Mouse (Mus musculus) E14TG2a.4 (cell line): Measurements from ENCODE around the gene Itpr1.

ENCODE experiments used
- H3K27me3 ChIP-seq: 2 replicates; pipeline ENCODE4 v1.6.1; 2014; ENCODE audit warnings: low read length, control low read depth; ENCODE audit not compliant: insufficient read depth
- H3K36me3 ChIP-seq: 2 replicates; pipeline ENCODE4 v1.6.1; 2014; ENCODE audit warnings: low read length, control low read depth; ENCODE audit not compliant: insufficient read depth
- H3K4me1 ChIP-seq: replicated peaks from 2 replicates; pipeline ENCODE4 v1.6.1; 2014; ENCODE audit warnings: low read depth, low read length, control low read depth
- H3K4me3 ChIP-seq: replicated peaks from 2 replicates; pipeline ENCODE4 v1.5.1; 2014; ENCODE audit warnings: mild to moderate bottlenecking, low read length
- H3K9me3 ChIP-seq: 2 replicates; pipeline ENCODE4 v1.6.1; 2014; ENCODE audit warnings: low read length, control low read depth
- CTCF ChIP-seq: conservative IDR thresholded peaks from 2 replicates; pipeline ENCODE4 v1.5.1; 2014; ENCODE audit warnings: low read length
- NANOG ChIP-seq: IDR thresholded peaks from 2 replicates; pipeline ENCODE4 v1.6.1; 2014; ENCODE audit warnings: borderline replicate concordance, low read length, mixed read lengths
- POU5F1 ChIP-seq: IDR thresholded peaks from 2 replicates; pipeline ENCODE4 v1.6.1; 2014; ENCODE audit warnings: low read length, borderline replicate concordance

Gene Itpr1

GRCm38 (mm10) chr6:108321653-108322052 is 108.8 kb downstream of the Itpr1 start:
- Histone ChIP-seq H3K4me1 (peaks cover 11% of the 10 kb centered on the region), H3K9me3 (no peaks in the 10 kb centered on the region), H3K4me3 (no peak overlapping the region), H3K27me3 (no peaks in the 10 kb centered on the region), H3K36me3 (no peaks in the 10 kb centered on the region)
- TF ChIP-seq CTCF (no peak), POU5F1 (no peak), NANOG (no peak)

GRCm38 (mm10) chr6:108324464-108325025 is 111.6 kb downstream of the Itpr1 start:
- Histone ChIP-seq H3K4me1 (peaks cover 16% of the 10 kb centered on the region), H3K27me3 (no peaks in the 10 kb centered on the region), H3K36me3 (0 out of 2 replicates have a peak, but pooled peaks cover 3% of the 10 kb centered on the region), H3K9me3 (no peaks in the 10 kb centered on the region), H3K4me3 (no peak overlapping the region)
- TF ChIP-seq NANOG: no peak
- no peak for TF ChIP-seq POU5F1
- no peak for TF ChIP-seq CTCF

- Histone ChIP-seq H3K4me1 (peaks cover 20% of the 10 kb centered on the region), H3K27me3 (no peaks in the 10 kb centered on the region), H3K9me3 (no peaks in the 10 kb centered on the region), H3K4me3 (no peak overlapping the region), H3K36me3 (0 out of 2 replicates have a peak, but pooled peaks cover 3% of the 10 kb centered on the region)
- no peak for TF ChIP-seq CTCF
- TF ChIP-seq POU5F1: no peak
- no peak for TF ChIP-seq NANOG
These were observed 112.5 kb downstream of the Itpr1 start for GRCm38 (mm10) chr6:108325400-108325799.

GRCm38 (mm10) chr6:108325948-108326411 is 113.1 kb downstream of the Itpr1 start:
- Histone ChIP-seq H3K27me3 (no peaks in the 10 kb centered on the region), H3K9me3 (no peaks in the 10 kb centered on the region), H3K4me1 (peaks cover 26% of the 10 kb centered on the region), H3K36me3 (0 out of 2 replicates have a peak, but pooled peaks cover 3% of the 10 kb centered on the region), H3K4me3 (no peak overlapping the region)
- TF ChIP-seq NANOG (no peak), POU5F1 (no peak), CTCF (no peak)

- H3K36me3 ChIP-seq: 0 out of 2 replicates have a peak, but pooled peaks cover 3% of the 10 kb centered on the region
- TF ChIP-seq NANOG (no peak), CTCF (no peak), POU5F1 (no peak)
- H3K4me1 ChIP-seq: peaks cover 32% of the 10 kb centered on the region
- no peaks in the 10 kb centered on the region for H3K9me3 ChIP-seq
- no peaks in the 10 kb centered on the region for H3K27me3 ChIP-seq
- peak overlapping the region; percentile 27 for H3K4me3 ChIP-seq
These were observed 113.9 kb downstream of the Itpr1 start for GRCm38 (mm10) chr6:108326751-108327161.

- Histone ChIP-seq H3K4me1 (peaks cover 37% of the 10 kb centered on the region), H3K9me3 (no peaks in the 10 kb centered on the region), H3K27me3 (no peaks in the 10 kb centered on the region), H3K4me3 (no peak overlapping the region), H3K36me3 (0 out of 2 replicates have a peak, but pooled peaks cover 3% of the 10 kb centered on the region)
- TF ChIP-seq POU5F1 (no peak), CTCF (no peak), NANOG (no peak)
These were observed 114.7 kb downstream of the Itpr1 start for GRCm38 (mm10) chr6:108327561-108327960.

- H3K4me1 ChIP-seq: peaks cover 44% of the 10 kb centered on the region
- H3K4me3 ChIP-seq: no peak overlapping the region
- TF ChIP-seq CTCF: no peak
- TF ChIP-seq POU5F1: no peak
- TF ChIP-seq NANOG: no peak
- H3K36me3 ChIP-seq: 0 out of 2 replicates have a peak, but pooled peaks cover 3% of the 10 kb centered on the region
- H3K9me3 ChIP-seq: no peaks in the 10 kb centered on the region
- no peaks in the 10 kb centered on the region for H3K27me3 ChIP-seq
These were observed 115.4 kb downstream of the Itpr1 start for GRCm38 (mm10) chr6:108328296-108328695.

- Histone ChIP-seq H3K36me3 (0 out of 2 replicates have a peak, but pooled peaks cover 3% of the 10 kb centered on the region), H3K4me1 (peaks cover 66% of the 10 kb centered on the region), H3K4me3 (no peak overlapping the region), H3K9me3 (no peaks in the 10 kb centered on the region), H3K27me3 (no peaks in the 10 kb centered on the region)
- TF ChIP-seq CTCF: no peak
- no peak for TF ChIP-seq POU5F1
- no peak for TF ChIP-seq NANOG
These were observed 117.6 kb downstream of the Itpr1 start for GRCm38 (mm10) chr6:108330461-108330860.
